Mouse (Mus musculus): ENCODE measurements around the gene Mettl5. TPM values are rescaled to one million over a fixed set of nuclear protein-coding genes. Genes with fewer than 3 reads are reported as not detected.
A peak's percentile ranks its signal among the peaks of the same experiment; 100 is the strongest.

Gene Mettl5
- polyA plus RNA-seq, 2 experiments, result 14.0 to 33.7 TPM

GRCm38 (mm10) chr2:69903541-69903940, 18.1 kb upstream of the Mettl5 start:
- Histone ChIP-seq H3K9ac (ENCODE audit: low read depth, low read length, severe bottlenecking) (no peak overlapping the region), H3K4me2 (replicated peaks; ENCODE audit: low read depth, low read length, severe bottlenecking) (no peak overlapping the region), H3K27ac (replicated peaks; ENCODE audit: low read depth, low read length) (no peak overlapping the region), H3K4me3 (replicated peaks; ENCODE audit: low read length) (no peak overlapping the region), H3K4me1 (ENCODE audit: control insufficient read depth, insufficient read depth, low read length) (peaks cover 1% of the 10 kb centered on the region), H3K9me3 (ENCODE audit: control insufficient read depth, low read length) (no peaks in the 10 kb centered on the region), H3K27me3 (ENCODE audit: control insufficient read depth, insufficient read depth, low read length) (no peaks in the 10 kb centered on the region), H3K36me3 (ENCODE audit: control insufficient read depth, insufficient read depth, low read length) (peaks cover 5% of the 10 kb centered on the region; the same call in 1 of the 2 replicates)
- 95% methylated on average over 3 of the region's 3 CpGs for WGBS
- ATAC-seq (ENCODE audit: low FRiP score, low read depth) (no peak), DNase-seq (ENCODE audit: low spot score) (no peak)
- TF ChIP-seq POLR2A (IDR thresholded peaks at IDR 0.05; ENCODE audit: borderline replicate concordance, extremely low read depth, insufficient read depth, insufficient read length), result no peak

- H3K27me3 ChIP-seq (ENCODE audit: control insufficient read depth, insufficient read depth, low read length), result no peaks in the 10 kb centered on the region
- peak overlapping the region; percentile 99 for H3K4me3 ChIP-seq (replicated peaks; ENCODE audit: low read length)
- peak; percentile 12 for DNase-seq (ENCODE audit: low spot score)
- H3K36me3 ChIP-seq (ENCODE audit: control insufficient read depth, insufficient read depth, low read length), result peaks cover 5% of the 10 kb centered on the region; the same call in 1 of the 2 replicates
- TF ChIP-seq POLR2A (IDR thresholded peaks at IDR 0.05; ENCODE audit: borderline replicate concordance, extremely low read depth, insufficient read depth, insufficient read length), result no peak
- no peaks in the 10 kb centered on the region for H3K9me3 ChIP-seq (ENCODE audit: control insufficient read depth, low read length)
- H3K4me2 ChIP-seq (replicated peaks; ENCODE audit: low read depth, low read length, severe bottlenecking), result peak overlapping the region; percentile 98
- peaks cover 5% of the 10 kb centered on the region for H3K4me1 ChIP-seq (ENCODE audit: control insufficient read depth, insufficient read depth, low read length)
- H3K9ac ChIP-seq (ENCODE audit: low read depth, low read length, severe bottlenecking), result peak overlapping the region; percentile 99
- WGBS, result 2% methylated on average over 53 of the region's 55 CpGs
- peak; percentile 38 for ATAC-seq (ENCODE audit: low FRiP score, low read depth)
- peak overlapping the region; percentile 91 for H3K27ac ChIP-seq (replicated peaks; ENCODE audit: low read depth, low read length)
Observed at GRCm38 (mm10) chr2:69897618-69898575, 12.5 kb upstream of the Mettl5 start.

GRCm38 (mm10) chr2:69897039-69897617, 11.7 kb upstream of the Mettl5 start, which contains the start of gene Ubr3:
Gene Ubr3, plus strand, starts transcription at chr2:69897246.
- 4% methylated on average over 38 of the region's 65 CpGs for WGBS
- peak; percentile 100 for ATAC-seq (ENCODE audit: low FRiP score, low read depth)

GRCm38 (mm10) chr2:69896224-69896581, 10.8 kb upstream of the Mettl5 start:
- TF ChIP-seq POLR2A (IDR thresholded peaks at IDR 0.05; ENCODE audit: borderline replicate concordance, extremely low read depth, insufficient read depth, insufficient read length), result no peak
- H3K36me3 ChIP-seq (ENCODE audit: control insufficient read depth, insufficient read depth, low read length), result peaks cover 4% of the 10 kb centered on the region; the same call in 1 of the 2 replicates
- 94% methylated on average over 4 of the region's 4 CpGs for WGBS
- H3K4me1 ChIP-seq (ENCODE audit: control insufficient read depth, insufficient read depth, low read length), result peaks cover 5% of the 10 kb centered on the region
- ATAC-seq (ENCODE audit: low FRiP score, low read depth), result no peak
- no peaks in the 10 kb centered on the region for H3K9me3 ChIP-seq (ENCODE audit: control insufficient read depth, low read length)
- H3K27me3 ChIP-seq (ENCODE audit: control insufficient read depth, insufficient read depth, low read length), result no peaks in the 10 kb centered on the region
- H3K9ac ChIP-seq (ENCODE audit: low read depth, low read length, severe bottlenecking), result no peak overlapping the region
- H3K27ac ChIP-seq (replicated peaks; ENCODE audit: low read depth, low read length), result no peak overlapping the region
- DNase-seq (ENCODE audit: low spot score), result no peak
- no peak overlapping the region for H3K4me2 ChIP-seq (replicated peaks; ENCODE audit: low read depth, low read length, severe bottlenecking)
- no peak overlapping the region for H3K4me3 ChIP-seq (replicated peaks; ENCODE audit: low read length)

More at GRCm38 (mm10) chr2:69897039-69897617, 11.7 kb upstream of the Mettl5 start, which contains the start of gene Ubr3:
- peak within 1 kb of the TSS; percentile 99 for H3K9ac ChIP-seq (ENCODE audit: low read depth, low read length, severe bottlenecking)
- DNase-seq (ENCODE audit: low spot score), result peak; percentile 95
- H3K9me3 ChIP-seq (ENCODE audit: control insufficient read depth, low read length), result no peaks in the 10 kb centered on the region
- TF ChIP-seq POLR2A (IDR thresholded peaks at IDR 0.05; ENCODE audit: borderline replicate concordance, extremely low read depth, insufficient read depth, insufficient read length), result peak; percentile 68; the same call in 1 of the 2 replicates
- H3K4me1 ChIP-seq (ENCODE audit: control insufficient read depth, insufficient read depth, low read length), result peaks cover 5% of the 10 kb centered on the region
- peak within 1 kb of the TSS; percentile 91 for H3K27ac ChIP-seq (replicated peaks; ENCODE audit: low read depth, low read length)
- H3K4me2 ChIP-seq (replicated peaks; ENCODE audit: low read depth, low read length, severe bottlenecking), result peak within 1 kb of the TSS; percentile 98
- peak within 1 kb of the TSS; percentile 99 for H3K4me3 ChIP-seq (replicated peaks; ENCODE audit: low read length)
- H3K27me3 ChIP-seq (ENCODE audit: control insufficient read depth, insufficient read depth, low read length), result no peaks in the 10 kb centered on the region
- peaks cover 5% of the 10 kb centered on the region; the same call in 1 of the 2 replicates for H3K36me3 ChIP-seq (ENCODE audit: control insufficient read depth, insufficient read depth, low read length)

- H3K4me1 ChIP-seq (ENCODE audit: control insufficient read depth, insufficient read depth, low read length), result peaks cover 5% of the 10 kb centered on the region
- ATAC-seq (ENCODE audit: low FRiP score, low read depth), result no peak
- H3K9me3 ChIP-seq (ENCODE audit: control insufficient read depth, low read length), result no peaks in the 10 kb centered on the region
- DNase-seq (ENCODE audit: low spot score), result no peak
- no peaks in the 10 kb centered on the region for H3K27me3 ChIP-seq (ENCODE audit: control insufficient read depth, insufficient read depth, low read length)
- 53% methylated on average over 14 of the region's 14 CpGs for WGBS
- no peak overlapping the region for H3K4me2 ChIP-seq (replicated peaks; ENCODE audit: low read depth, low read length, severe bottlenecking)
- no peak overlapping the region for H3K9ac ChIP-seq (ENCODE audit: low read depth, low read length, severe bottlenecking)
- TF ChIP-seq POLR2A (IDR thresholded peaks at IDR 0.05; ENCODE audit: borderline replicate concordance, extremely low read depth, insufficient read depth, insufficient read length), result no peak
- no peaks in the 10 kb centered on the region for H3K36me3 ChIP-seq (ENCODE audit: control insufficient read depth, insufficient read depth, low read length)
- H3K27ac ChIP-seq (replicated peaks; ENCODE audit: low read depth, low read length), result no peak overlapping the region
- H3K4me3 ChIP-seq (replicated peaks; ENCODE audit: low read length), result no peak overlapping the region
Observed at GRCm38 (mm10) chr2:69895502-69896223, 10.2 kb upstream of the Mettl5 start.
